Mouse (Mus musculus) embryonic facial prominence, embryonic 14.5 days (tissue): ENCODE results near the gene Mcf2l. TPM values are rescaled to one million over a fixed set of nuclear protein-coding genes. Genes with fewer than 3 reads are reported as not detected.

Source experiments
- ATAC-seq: fragments of 200-750 bp; cut with Nextera tagmentation; 2 replicates; pipeline ENCODE4 v1.8.0; 2017; ENCODE audit warnings: low read depth, moderate number of reproducible peaks, moderate TSS enrichment
- DNase-seq: peaks from one replicate; pipeline ENCODE4 v3.0.0-alpha.2; 2015; ENCODE audit warnings: low spot score
- H3K27ac ChIP-seq: fragments of 300-500 bp; sonication (generic); replicated peaks from 2 replicates; pipeline ENCODE4 v1.5.1; 2014; ENCODE audit warnings: low read depth, mild to moderate bottlenecking, low read length, moderate library complexity
- H3K27me3 ChIP-seq: fragments of 300-500 bp; sonication (generic); replicated peaks from 2 replicates; pipeline ENCODE4 v1.6.1; 2014; ENCODE audit warnings: low read length; ENCODE audit not compliant: control insufficient read depth, insufficient read depth
- H3K36me3 ChIP-seq: fragments of 300-500 bp; sonication (generic); 2 replicates; pipeline ENCODE4 v1.6.1; 2014; ENCODE audit warnings: low read length, mixed read lengths; ENCODE audit not compliant: control insufficient read depth, insufficient read depth
- H3K4me1 ChIP-seq: fragments of 300-500 bp; sonication (generic); 2 replicates; pipeline ENCODE4 v1.6.1; 2014; ENCODE audit warnings: antibody characterized with exemption, low read length; ENCODE audit not compliant: control insufficient read depth, insufficient read depth
- H3K4me2 ChIP-seq: fragments of 300-500 bp; sonication (generic); 2 replicates; pipeline ENCODE4 v1.6.1; 2014; ENCODE audit warnings: low read depth, mild to moderate bottlenecking, low read length, moderate library complexity, mixed read lengths
- H3K4me3 ChIP-seq: fragments of 300-500 bp; sonication (generic); 2 replicates; pipeline ENCODE4 v1.5.1; 2014; ENCODE audit warnings: low read depth, mild to moderate bottlenecking, low read length
- H3K9ac ChIP-seq: fragments of 300-500 bp; sonication (generic); 2 replicates; pipeline ENCODE4 v1.6.1; 2014; ENCODE audit warnings: low read depth, mild to moderate bottlenecking, low read length, moderate library complexity, mixed read lengths
- H3K9me3 ChIP-seq: fragments of 300-500 bp; sonication (generic); 2 replicates; pipeline ENCODE4 v1.6.1; 2016; ENCODE audit warnings: low read length; ENCODE audit not compliant: control insufficient read depth
- WGBS: fragments of 180-500 bp; shearing (Covaris S2); extraction: QIAGEN DNeasy Blood & Tissue Kit; methylation state at CpG from one replicate; pipeline ENCODE4 v1.1.7; 2014; 5-methylcytosine and 5-hydroxymethylcytosine counted together
- polyA plus RNA-seq: library from polyadenylated mRNA; unstranded; fragments of >200 nt; fragmentation: Nextera tagmentation; extraction: Ambion mirVana; gene quantifications from 2 replicates; pipeline ENCODE4 v1.2.1, GENCODE M21; 2014

Mcf2l gene
- polyA plus RNA-seq, 1 experiment from 2014 or later, result 20.3 TPM

- Histone ChIP-seq H3K9me3 (no peaks in the 10 kb centered on the region), H3K4me3 (peak overlapping the region; percentile 63), H3K9ac (peak overlapping the region; percentile 70), H3K27ac (peak overlapping the region; percentile 61), H3K36me3 (0 out of 2 replicates have a peak, but pooled peaks cover 4% of the 10 kb centered on the region), H3K27me3 (no peaks in the 10 kb centered on the region), H3K4me2 (peak overlapping the region; percentile 93), H3K4me1 (peaks cover 21% of the 10 kb centered on the region)
- ATAC-seq (peak; percentile 76), DNase-seq (peak; percentile 87)
- 12% methylated on average over 35 of the region's 42 CpGs for WGBS
These were observed 41.8 kb downstream of the Mcf2l start for GRCm38 (mm10) chr8:12915187-12916006.

- peak overlapping the region; percentile 93 for H3K4me2 ChIP-seq
- H3K9me3 ChIP-seq, result no peaks in the 10 kb centered on the region
- peak overlapping the region; percentile 55 for H3K27ac ChIP-seq
- 57% methylated on average over 16 of the region's 16 CpGs for whole genome bisulfite sequencing
- H3K4me3 ChIP-seq, result peak overlapping the region; percentile 63
- 0 out of 2 replicates have a peak, but pooled peaks cover 4% of the 10 kb centered on the region for H3K36me3 ChIP-seq
- H3K4me1 ChIP-seq, result peaks cover 21% of the 10 kb centered on the region
- peak overlapping the region; percentile 70 for H3K9ac ChIP-seq
- H3K27me3 ChIP-seq, result no peaks in the 10 kb centered on the region
- ATAC-seq, result no peak
- no peak for DNase-seq
These were observed 42.7 kb downstream of the Mcf2l start for GRCm38 (mm10) chr8:12916156-12916900.

DNA sequence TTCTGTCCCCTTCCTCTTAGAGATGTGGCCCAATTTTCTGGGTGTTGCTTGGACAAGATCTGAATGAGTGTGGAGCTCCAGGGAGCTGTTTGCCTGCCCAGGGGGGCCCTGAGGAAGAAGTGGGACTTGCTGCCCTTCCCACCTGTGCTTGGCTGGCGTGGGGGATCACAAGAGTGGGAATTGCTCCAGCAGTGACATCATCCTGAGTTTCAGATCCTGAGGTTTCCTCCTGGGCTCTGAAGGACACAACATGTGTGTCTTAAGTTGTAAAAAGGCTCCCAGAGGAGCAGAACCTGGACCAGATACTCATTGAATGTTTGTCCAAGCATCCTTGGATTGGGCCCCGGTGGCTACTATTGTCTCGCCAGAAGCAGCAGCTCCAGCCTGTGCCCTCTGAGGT lies 43.4 kb downstream of the Mcf2l start:
- Histone ChIP-seq H3K9me3 (no peaks in the 10 kb centered on the region), H3K4me3 (0 out of 2 replicates have a peak overlapping the region, but pooled peaks have one; percentile 63), H3K9ac (no peak overlapping the region), H3K36me3 (0 out of 2 replicates have a peak, but pooled peaks cover 4% of the 10 kb centered on the region), H3K27ac (no peak overlapping the region), H3K4me2 (peak overlapping the region; percentile 93; the same call in 1 of the 2 replicates), H3K4me1 (peaks cover 21% of the 10 kb centered on the region), H3K27me3 (no peaks in the 10 kb centered on the region)
- WGBS, result 83% methylated on average over 3 of the region's 3 CpGs
- DNase-seq, result no peak
- ATAC-seq, result no peak

DNA sequence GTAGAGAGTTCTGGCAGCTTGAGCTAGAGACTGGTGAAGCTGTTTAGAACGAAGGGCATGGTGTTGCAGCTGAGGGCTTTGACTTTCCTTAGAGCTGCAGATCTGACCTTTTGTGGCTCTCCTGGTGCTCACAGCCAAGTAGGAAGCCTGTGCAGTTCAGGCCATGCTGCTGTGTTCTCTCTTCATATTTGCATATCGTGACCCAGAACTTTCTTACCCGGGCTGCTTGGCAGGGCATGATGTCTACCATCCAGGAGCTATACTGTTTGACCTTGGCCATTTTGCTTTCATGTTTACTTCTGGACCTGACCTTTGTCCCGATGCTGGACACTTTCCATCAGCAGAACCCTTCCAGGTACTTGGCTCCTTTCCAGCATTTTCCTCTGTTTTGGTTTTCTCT lies 44.2 kb downstream of the Mcf2l start:
- WGBS, result 85% methylated on average over 4 of the region's 4 CpGs
- Histone ChIP-seq H3K4me1 (peaks cover 21% of the 10 kb centered on the region), H3K9me3 (no peaks in the 10 kb centered on the region), H3K27ac (no peak overlapping the region), H3K9ac (no peak overlapping the region), H3K4me2 (no peak overlapping the region), H3K4me3 (no peak overlapping the region), H3K27me3 (no peaks in the 10 kb centered on the region), H3K36me3 (0 out of 2 replicates have a peak, but pooled peaks cover 4% of the 10 kb centered on the region)
- DNase-seq (no peak), ATAC-seq (no peak)

GRCm38 (mm10) chr8:12920599-12920998 lies 47.0 kb downstream of the Mcf2l start:
- Histone ChIP-seq H3K9me3 (no peaks in the 10 kb centered on the region), H3K9ac (no peak overlapping the region), H3K27me3 (no peaks in the 10 kb centered on the region), H3K27ac (no peak overlapping the region), H3K4me3 (no peak overlapping the region), H3K36me3 (no peaks in the 10 kb centered on the region), H3K4me2 (no peak overlapping the region), H3K4me1 (peaks cover 15% of the 10 kb centered on the region)
- no peak for DNase-seq
- WGBS, result 70% methylated on average over 4 of the region's 4 CpGs
- no peak for ATAC-seq

GRCm38 (mm10) chr8:12925051-12925450 lies 51.4 kb downstream of the Mcf2l start:
- H3K9me3 ChIP-seq, result no peaks in the 10 kb centered on the region
- H3K4me3 ChIP-seq, result no peak overlapping the region
- DNase-seq (no peak), ATAC-seq (no peak)
- H3K27ac ChIP-seq, result no peak overlapping the region
- H3K4me1 ChIP-seq, result peaks cover 4% of the 10 kb centered on the region; the same call in 1 of the 2 replicates
- H3K4me2 ChIP-seq, result no peak overlapping the region
- no peaks in the 10 kb centered on the region for H3K36me3 ChIP-seq
- no peak overlapping the region for H3K9ac ChIP-seq
- WGBS, result 82% methylated on average over 8 of the region's 8 CpGs
- no peaks in the 10 kb centered on the region for H3K27me3 ChIP-seq

DNA sequence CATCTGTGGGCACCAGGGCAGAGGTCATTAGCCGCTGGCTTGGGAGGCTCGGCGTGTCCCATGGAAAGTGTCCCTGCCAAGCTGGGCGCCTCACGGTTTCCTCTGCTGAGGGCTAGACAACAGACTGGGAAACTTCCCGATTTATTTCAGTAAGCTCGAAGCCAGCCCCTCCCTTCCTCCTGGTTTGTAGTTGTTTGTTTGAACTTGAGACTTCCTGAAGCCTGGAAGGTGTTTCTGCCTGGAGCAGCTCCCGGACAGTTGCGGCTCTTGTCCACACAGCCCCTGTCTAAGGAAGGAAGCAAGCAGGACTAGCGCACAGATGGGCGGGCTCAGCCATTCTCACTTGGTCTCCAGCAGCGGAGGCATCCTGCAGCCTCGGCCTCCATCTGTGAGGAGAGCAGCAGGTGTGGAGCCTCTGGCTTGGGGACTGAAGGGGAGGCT lies 52.4 kb downstream of the Mcf2l start:
- no peaks in the 10 kb centered on the region for H3K9me3 ChIP-seq
- H3K27me3 ChIP-seq, result no peaks in the 10 kb centered on the region
- no peak for DNase-seq
- no peak overlapping the region for H3K4me3 ChIP-seq
- no peaks in the 10 kb centered on the region for H3K36me3 ChIP-seq
- H3K9ac ChIP-seq, result 0 out of 2 replicates have a peak overlapping the region, but pooled peaks have one; percentile 14
- peak; percentile 16; the same call in 1 of the 2 replicates for ATAC-seq
- no peak overlapping the region for H3K4me2 ChIP-seq
- H3K27ac ChIP-seq, result no peak overlapping the region
- 41% methylated on average over 13 of the region's 13 CpGs for WGBS
- H3K4me1 ChIP-seq, result peaks cover 4% of the 10 kb centered on the region; the same call in 1 of the 2 replicates

DNA sequence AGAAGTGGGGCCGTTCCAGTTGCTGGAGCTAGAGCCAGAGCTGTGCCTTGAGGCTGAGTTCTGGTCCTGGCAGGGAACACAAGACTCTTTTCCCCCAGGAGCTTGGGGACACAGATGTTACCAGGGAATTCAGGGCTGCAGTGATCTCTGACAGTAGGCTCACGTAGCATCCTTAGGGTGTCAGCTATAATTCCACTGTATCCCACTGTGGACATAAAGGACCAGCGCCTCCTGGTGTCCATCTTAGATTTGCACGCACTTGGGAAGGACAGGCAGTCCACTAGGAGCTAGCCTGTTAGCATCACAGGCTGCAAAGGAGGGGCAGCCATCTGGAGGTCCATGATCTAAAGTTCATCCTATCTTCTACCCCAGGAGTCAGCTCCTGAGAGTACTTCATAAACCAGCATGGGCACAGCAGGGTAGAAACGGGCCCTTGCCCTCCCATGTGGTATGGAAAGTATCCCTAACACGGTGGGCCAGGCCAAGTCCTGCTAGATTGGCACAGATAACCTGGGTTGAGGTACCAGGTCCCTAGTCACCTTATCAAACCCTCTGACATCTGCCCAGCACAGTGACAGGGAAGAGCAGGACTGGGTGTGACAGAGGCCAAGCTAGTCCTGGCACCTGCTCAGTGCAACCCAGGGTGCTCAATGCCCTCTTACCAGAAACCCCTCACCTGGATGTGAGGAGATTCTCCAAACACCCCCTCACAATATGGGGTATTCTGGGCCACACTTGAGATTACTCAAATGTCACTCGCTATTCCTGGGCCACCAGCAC lies 53.8 kb downstream of the Mcf2l start:
- H3K9me3 ChIP-seq, result no peaks in the 10 kb centered on the region
- no peaks in the 10 kb centered on the region for H3K36me3 ChIP-seq
- H3K9ac ChIP-seq, result no peak overlapping the region
- WGBS, result 63% methylated on average over 7 of the region's 7 CpGs
- ATAC-seq (peak; percentile 42; the same call in 1 of the 2 replicates), DNase-seq (peak; percentile 74)
- peaks cover 4% of the 10 kb centered on the region; the same call in 1 of the 2 replicates for H3K4me1 ChIP-seq
- no peaks in the 10 kb centered on the region for H3K27me3 ChIP-seq
- H3K4me2 ChIP-seq, result no peak overlapping the region
- H3K4me3 ChIP-seq, result no peak overlapping the region
- H3K27ac ChIP-seq, result no peak overlapping the region
